Mouse (Mus musculus) heart, embryonic 14.5 days (tissue): ENCODE measurements at regions not wholly inside any gene's neighbourhood (a gene's known extent, or its start where the extent isn't known, plus 50 kb on each side); places are given as distances from the start of the nearest gene placed in this dataset.

Source experiments
- ATAC-seq: fragments of 200-750 bp; cut with Nextera tagmentation; 2 replicates; pipeline ENCODE4 v1.8.0; 2017; ENCODE audit warnings: low read depth, moderate TSS enrichment; ENCODE audit not compliant: insufficient number of reproducible peaks, insufficient read depth, low FRiP score
- H3K27ac ChIP-seq, 2 experiments: fragments of 200-500 bp in 1 of 2; fragments of 300-500 bp in 1 of 2; sonication (generic) in 1 of 2; replicated peaks in 1 of 2; 2 replicates each; pipeline ENCODE4 v1.5.1; 2012 to 2014; ENCODE audit warnings: low read depth in 2 of 2, low read length in 2 of 2, control low read depth in 1 of 2, mild to moderate bottlenecking in 1 of 2, mixed read lengths in 1 of 2; ENCODE audit not compliant: control insufficient read depth in 1 of 2, insufficient read depth in 1 of 2
- H3K27me3 ChIP-seq: fragments of 300-500 bp; sonication (generic); 2 replicates; pipeline ENCODE4 v1.6.1; 2014; ENCODE audit warnings: mild to moderate bottlenecking, low read length, control low read depth; ENCODE audit not compliant: control insufficient read depth, insufficient read depth
- H3K36me3 ChIP-seq: fragments of 300-500 bp; sonication (generic); 2 replicates; pipeline ENCODE4 v1.6.1; 2014; ENCODE audit warnings: mild to moderate bottlenecking, control low read depth, low read length, mixed read lengths; ENCODE audit not compliant: control insufficient read depth, insufficient read depth
- H3K4me1 ChIP-seq, 2 experiments: fragments of 200-500 bp in 1 of 2; fragments of 300-500 bp in 1 of 2; sonication (generic) in 1 of 2; 2 replicates each; pipeline ENCODE4 v1.6.1; 2012 to 2014; ENCODE audit warnings: low read length in 2 of 2, control low read depth in 1 of 2, mixed read lengths in 1 of 2; ENCODE audit not compliant: control insufficient read depth in 2 of 2, insufficient read depth in 2 of 2
- H3K4me2 ChIP-seq: fragments of 300-500 bp; sonication (generic); 2 replicates; pipeline ENCODE4 v1.6.1; 2014; ENCODE audit warnings: mild to moderate bottlenecking, low read length
- H3K4me3 ChIP-seq, 2 experiments: fragments of 200-500 bp in 1 of 2; fragments of 300-500 bp in 1 of 2; sonication (generic) in 1 of 2; 2 replicates each; pipeline ENCODE4 v1.5.1; 2012 to 2014; ENCODE audit warnings: low read length in 2 of 2, mild to moderate bottlenecking in 2 of 2, control low read depth in 1 of 2, low read depth in 1 of 2, moderate library complexity in 1 of 2; ENCODE audit not compliant: control insufficient read depth in 1 of 2, insufficient read depth in 1 of 2
- H3K9ac ChIP-seq: fragments of 300-500 bp; sonication (generic); 2 replicates; pipeline ENCODE4 v1.6.1; 2014; ENCODE audit warnings: mild to moderate bottlenecking, low read length
- H3K9me3 ChIP-seq: fragments of 300-500 bp; sonication (generic); 2 replicates; pipeline ENCODE4 v1.6.1; 2016; ENCODE audit warnings: low read length, control low read depth; ENCODE audit not compliant: control insufficient read depth
- WGBS: fragments of 180-500 bp; shearing (Covaris S2); extraction: QIAGEN DNeasy Blood & Tissue Kit; methylation state at CpG from one replicate; pipeline ENCODE4 v1.1.7; 2014; 5-methylcytosine and 5-hydroxymethylcytosine counted together

- Histone ChIP-seq H3K27ac (no peak overlapping the region), H3K9me3 (no peaks in the 10 kb centered on the region), H3K4me2 (no peak overlapping the region), H3K36me3 (no peaks in the 10 kb centered on the region), H3K27me3 (no peaks in the 10 kb centered on the region), H3K4me3 (no peak overlapping the region), H3K9ac (no peak overlapping the region), H3K4me1 (peaks cover 7 to 22% of the 10 kb centered on the region in 2 experiments)
- no peak for ATAC-seq
- 71% methylated on average over 7 of the region's 7 CpGs for WGBS
These were observed 75.5 kb upstream of the Tsc22d2 start for GRCm38 (mm10) chr3:58338976-58339375.

GRCm38 (mm10) chr3:58342096-58342495 lies 72.4 kb upstream of the Tsc22d2 start:
- no peaks in the 10 kb centered on the region for H3K27me3 ChIP-seq
- H3K4me2 ChIP-seq: no peak overlapping the region
- 64% methylated on average over 1 of the region's 1 CpGs for WGBS
- no peak for ATAC-seq
- no peak overlapping the region for H3K27ac ChIP-seq
- no peak overlapping the region for H3K4me3 ChIP-seq
- no peaks in the 10 kb centered on the region; a peak in 1 of 4 replicates for H3K4me1 ChIP-seq
- no peak overlapping the region for H3K9ac ChIP-seq
- no peaks in the 10 kb centered on the region for H3K9me3 ChIP-seq
- H3K36me3 ChIP-seq: no peaks in the 10 kb centered on the region

- H3K4me2 ChIP-seq: no peak overlapping the region
- peaks cover 6 to 16% of the 10 kb centered on the region in 2 experiments for H3K4me1 ChIP-seq
- no peaks in the 10 kb centered on the region for H3K9me3 ChIP-seq
- 64% methylated on average over 4 of the region's 4 CpGs for WGBS
- no peaks in the 10 kb centered on the region for H3K27me3 ChIP-seq
- no peak overlapping the region for H3K4me3 ChIP-seq
- no peak for ATAC-seq
- H3K9ac ChIP-seq: no peak overlapping the region
- no peak overlapping the region for H3K27ac ChIP-seq
- no peaks in the 10 kb centered on the region for H3K36me3 ChIP-seq
These were observed 52.0 kb upstream of the Tsc22d2 start for GRCm38 (mm10) chr3:58362563-58362962.

GRCm38 (mm10) chr3:58364526-58364925 lies 50.0 kb upstream of the Tsc22d2 start:
- no peak overlapping the region for H3K9ac ChIP-seq
- 5% methylated on average over 3 of the region's 3 CpGs for WGBS
- peaks cover 8 to 19% of the 10 kb centered on the region in 2 experiments for H3K4me1 ChIP-seq
- no peaks in the 10 kb centered on the region for H3K9me3 ChIP-seq
- no peak for ATAC-seq
- no peak overlapping the region for H3K4me2 ChIP-seq
- H3K4me3 ChIP-seq: no peak overlapping the region
- no peak overlapping the region for H3K27ac ChIP-seq
- no peaks in the 10 kb centered on the region for H3K36me3 ChIP-seq
- no peaks in the 10 kb centered on the region for H3K27me3 ChIP-seq
